Mouse (Mus musculus): ENCODE data around the gene Cpsf6.

Gene Cpsf6

GRCm38 (mm10) chr10:117379908-117380307 is at the start of gene Cpsf6:
TSS of gene Cpsf6 (minus strand) at chr10:117380015.
- no peak for DNase-seq

GRCm38 (mm10) chr10:117426615-117426969 is 46.8 kb upstream of the Cpsf6 start:
- no peak for DNase-seq

DNA sequence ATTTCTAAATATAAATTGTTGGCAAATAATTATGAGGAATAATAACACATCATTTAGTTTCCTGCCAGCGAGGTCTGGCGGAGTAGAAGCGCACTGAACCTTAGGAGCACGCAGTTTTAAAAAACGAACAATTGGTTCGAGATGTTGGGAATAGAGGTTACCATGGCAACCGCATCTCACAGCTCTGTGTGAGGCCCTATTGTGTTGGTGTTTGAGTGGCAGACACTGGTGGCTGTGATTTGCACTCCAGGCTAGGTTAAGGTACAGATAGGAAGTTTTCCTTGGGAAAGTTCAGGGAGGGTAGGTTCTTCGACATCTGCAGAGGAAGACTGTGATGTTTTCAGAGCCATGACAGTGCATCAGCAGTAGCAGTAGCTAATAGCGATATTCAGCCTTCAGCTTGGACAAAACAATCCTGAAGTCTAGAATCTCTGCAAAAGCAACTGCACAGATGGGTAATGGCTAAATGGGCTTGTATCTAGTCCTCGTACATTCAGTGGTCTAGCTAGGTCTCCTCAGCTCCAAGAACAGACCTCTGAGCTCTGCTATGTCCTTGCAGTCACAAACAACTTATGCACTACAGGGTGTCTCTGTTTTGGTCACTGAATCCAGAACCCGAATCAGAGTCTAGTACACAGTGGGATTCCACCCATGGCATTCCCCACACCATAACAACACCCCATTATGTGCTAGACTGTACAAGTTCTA is 46.2 kb upstream of the Cpsf6 start:
- DNase-seq: no peak

GRCm38 (mm10) chr10:117425013-117425412 is 45.2 kb upstream of the Cpsf6 start:
- no peak for DNase-seq

GRCm38 (mm10) chr10:117424146-117424905 is 44.5 kb upstream of the Cpsf6 start:
- DNase-seq: no peak

DNA sequence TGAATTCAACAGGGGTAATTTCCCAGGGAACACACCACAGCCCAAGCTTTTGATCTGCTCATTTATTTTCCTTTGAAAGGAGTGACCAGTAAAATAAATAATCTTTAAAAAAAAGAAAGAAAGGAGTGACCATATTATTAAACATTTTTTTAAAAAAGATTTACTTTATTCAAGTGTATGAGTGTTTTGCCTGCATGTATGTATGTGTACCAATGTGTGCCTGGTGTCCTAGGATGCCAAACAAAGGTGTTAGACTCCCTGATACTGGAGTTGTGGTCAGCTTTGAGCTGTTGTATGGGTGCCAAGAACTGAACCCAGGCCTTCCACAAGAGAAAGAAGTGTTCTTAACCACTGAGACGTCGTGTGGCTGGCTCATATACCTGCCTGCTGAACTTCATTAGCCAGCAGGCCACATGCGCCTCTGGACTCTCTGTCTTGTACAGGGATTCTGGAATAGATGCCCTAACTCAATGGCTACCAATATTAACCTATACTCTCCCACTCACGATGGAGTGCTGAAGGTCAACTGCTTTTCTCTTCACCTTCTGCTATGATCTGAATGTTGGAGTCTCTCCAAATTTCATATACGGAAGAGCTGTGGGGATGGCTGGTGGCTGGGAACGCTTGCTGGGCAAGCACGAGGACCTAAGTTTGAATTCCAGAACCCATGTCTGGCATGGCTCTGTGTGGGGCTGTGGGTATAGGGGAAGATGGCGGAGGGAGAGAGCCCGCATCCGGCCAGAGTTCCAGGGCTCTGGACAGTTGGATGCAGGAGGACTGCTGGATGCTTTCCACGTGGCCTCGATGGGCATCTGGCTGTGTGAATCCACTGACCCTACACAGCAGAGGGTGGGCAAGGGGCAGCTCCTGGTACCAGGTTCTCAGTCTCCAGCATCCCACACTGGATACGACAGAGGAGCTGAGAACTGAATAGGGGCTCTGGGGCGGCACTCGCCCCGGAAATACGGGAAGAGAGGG is 43.5 kb upstream of the Cpsf6 start:
- no peak for DNase-seq

DNA sequence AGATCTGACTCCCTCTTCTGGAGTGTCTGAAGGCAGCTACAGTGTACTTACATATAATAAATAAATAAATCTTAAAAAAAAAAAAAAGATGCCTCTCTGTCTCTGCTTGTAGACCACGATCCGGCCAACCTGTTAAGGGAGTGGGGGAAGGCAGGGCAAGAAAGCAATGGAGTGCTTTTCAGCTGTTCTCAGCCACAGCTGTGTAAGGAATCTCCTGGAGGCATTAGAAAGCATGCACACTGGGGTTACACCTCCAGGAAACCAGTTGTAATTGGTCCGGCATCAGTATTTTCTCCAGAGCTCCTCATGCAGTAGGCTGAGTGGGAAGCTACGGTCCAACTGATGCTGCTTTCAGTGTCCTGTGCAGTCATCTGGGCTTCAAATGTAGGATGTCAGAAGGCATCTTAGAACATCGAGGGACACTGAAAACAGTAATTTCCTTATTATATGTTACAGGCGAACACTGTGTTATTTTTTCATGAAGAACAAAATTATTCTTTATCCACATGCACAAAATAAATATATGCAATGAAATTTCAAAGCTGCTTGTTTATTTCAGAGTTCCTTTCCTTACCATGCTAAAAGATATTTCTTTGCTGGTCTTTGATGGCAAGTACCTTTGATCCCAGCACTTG is 42.5 kb upstream of the Cpsf6 start:
- no peak for DNase-seq

GRCm38 (mm10) chr10:117421283-117422107 is 41.7 kb upstream of the Cpsf6 start:
- DNase-seq: no peak

DNA sequence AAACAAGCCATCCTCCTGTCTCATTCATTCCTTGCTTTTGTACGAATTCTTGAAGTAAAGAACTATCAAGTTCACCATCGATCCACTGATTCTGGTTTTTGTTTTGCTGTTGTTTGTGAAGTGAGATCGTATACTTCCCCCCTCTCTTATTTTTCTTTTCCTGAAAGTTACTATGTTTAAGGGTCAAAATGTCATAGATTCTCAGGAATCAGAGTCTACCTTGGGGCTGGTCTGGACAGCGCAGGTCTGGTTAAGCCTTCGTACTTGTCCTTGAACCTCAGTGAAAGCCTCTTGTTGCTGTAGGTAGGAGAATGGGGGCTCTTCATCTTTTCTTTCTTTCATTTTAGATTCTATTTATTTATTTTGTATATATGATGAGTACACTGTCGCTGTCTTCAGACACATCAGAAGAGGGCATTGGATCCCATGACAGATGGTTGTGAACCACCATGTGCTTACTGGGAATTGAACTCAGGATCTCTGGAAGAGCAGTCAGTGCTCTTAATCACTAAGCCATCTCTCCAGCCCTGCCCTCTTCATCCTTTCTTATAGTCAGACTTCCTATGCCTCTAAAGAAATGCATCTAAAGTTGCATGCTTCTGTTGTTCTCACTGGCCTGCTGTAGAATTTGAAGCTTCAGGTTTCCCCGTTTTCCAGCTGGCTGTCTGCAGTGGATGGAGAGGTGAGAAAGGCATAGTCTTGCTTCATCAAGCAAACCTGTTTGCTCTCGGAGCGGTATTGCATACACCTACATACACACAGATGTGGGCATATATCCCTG is 40.9 kb upstream of the Cpsf6 start:
- DNase-seq: no peak

GRCm38 (mm10) chr10:117419577-117420290 is 39.9 kb upstream of the Cpsf6 start:
- no peak for DNase-seq

DNA sequence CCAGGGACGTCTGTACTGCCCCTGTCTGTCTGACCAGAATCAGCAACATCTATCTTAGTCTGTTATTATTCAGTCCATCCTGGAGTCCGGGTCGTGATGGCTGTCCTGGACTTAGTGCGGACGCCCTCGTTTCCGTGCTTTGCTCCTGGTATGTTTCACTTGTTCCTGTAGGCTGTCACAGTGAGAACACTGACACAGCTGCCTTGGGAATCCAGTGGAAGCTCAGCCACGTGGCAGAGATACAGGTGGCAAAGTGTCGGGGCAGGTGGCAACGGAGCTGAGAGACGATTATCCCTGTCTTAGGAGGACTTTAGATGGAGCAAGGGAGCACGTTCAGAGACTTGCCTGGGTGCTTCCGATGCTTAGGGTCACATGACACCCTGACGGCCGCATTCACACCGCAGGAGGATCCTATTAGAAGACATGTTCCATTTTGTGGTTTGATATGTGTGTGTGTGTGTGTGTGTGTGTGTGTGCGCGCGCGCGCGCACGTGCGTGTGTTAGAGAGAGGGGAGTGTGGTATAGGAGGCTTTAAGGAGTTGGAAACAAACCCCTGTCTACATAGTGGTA is 38.9 kb upstream of the Cpsf6 start:
- no peak for DNase-seq

DNA sequence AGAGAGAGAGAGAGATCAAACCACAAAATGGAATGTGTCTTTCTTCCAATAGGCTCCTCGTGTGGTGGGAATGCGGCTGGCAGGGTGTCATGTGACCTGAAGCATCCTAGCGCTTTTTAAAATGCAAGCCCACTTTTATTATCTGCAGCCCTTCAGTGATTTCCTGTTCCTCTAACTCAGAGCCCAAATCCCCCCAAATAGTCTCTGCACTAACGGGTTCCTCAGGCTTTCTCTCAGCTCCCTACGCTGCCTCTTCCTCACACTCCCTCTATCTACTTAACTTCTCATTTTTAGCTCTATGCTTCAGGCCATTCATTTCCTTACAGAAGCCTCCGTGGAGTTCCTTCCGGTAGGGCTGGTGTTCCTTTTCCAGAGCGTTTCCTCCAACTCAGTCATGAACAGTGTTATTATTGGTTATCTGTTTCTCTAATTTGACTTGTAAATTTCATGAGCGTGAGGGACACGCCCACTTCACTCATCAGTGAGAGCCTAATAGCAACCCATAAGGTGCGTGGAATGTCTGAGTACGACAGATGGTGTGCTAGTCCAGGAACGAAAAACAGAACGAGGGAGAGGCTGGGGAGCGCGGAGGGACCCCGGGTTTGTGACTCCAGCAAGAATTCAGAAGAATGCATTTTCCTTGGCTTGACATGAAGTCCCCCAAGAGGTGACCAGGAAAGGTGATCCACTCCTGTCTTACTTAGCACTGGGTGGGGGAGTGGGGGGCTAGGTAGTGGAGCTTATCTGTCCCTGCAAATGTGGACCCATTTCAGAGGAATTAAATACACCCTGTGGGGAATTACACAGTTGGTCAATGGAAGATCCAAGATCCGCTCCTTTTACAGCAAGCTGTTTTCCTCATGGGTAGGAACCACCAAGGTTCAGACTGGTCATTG is 38.2 kb upstream of the Cpsf6 start:
- peak in 1 of 2 experiments; percentile 43 for DNase-seq

DNA sequence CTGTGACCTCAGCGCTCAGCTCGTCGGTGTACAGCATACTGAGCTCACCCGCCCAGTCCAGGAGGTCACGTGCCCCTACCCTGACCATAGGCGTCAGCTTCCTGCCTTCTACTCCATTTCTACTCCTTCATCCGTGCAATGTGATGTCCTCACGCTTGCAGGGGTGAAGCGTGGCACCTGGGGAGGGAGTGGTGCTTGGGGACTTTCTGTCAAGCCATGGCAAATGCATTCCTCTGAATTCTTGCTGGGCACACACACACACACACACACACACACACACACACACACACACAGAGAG is 37.6 kb upstream of the Cpsf6 start:
- peak in 1 of 2 experiments; percentile 48 for DNase-seq

- DNase-seq: no peak
Observed at GRCm38 (mm10) chr10:117416636-117417469, 37.0 kb upstream of the Cpsf6 start.

- no peak for DNase-seq
Observed at GRCm38 (mm10) chr10:117416095-117416494, 36.3 kb upstream of the Cpsf6 start.

DNA sequence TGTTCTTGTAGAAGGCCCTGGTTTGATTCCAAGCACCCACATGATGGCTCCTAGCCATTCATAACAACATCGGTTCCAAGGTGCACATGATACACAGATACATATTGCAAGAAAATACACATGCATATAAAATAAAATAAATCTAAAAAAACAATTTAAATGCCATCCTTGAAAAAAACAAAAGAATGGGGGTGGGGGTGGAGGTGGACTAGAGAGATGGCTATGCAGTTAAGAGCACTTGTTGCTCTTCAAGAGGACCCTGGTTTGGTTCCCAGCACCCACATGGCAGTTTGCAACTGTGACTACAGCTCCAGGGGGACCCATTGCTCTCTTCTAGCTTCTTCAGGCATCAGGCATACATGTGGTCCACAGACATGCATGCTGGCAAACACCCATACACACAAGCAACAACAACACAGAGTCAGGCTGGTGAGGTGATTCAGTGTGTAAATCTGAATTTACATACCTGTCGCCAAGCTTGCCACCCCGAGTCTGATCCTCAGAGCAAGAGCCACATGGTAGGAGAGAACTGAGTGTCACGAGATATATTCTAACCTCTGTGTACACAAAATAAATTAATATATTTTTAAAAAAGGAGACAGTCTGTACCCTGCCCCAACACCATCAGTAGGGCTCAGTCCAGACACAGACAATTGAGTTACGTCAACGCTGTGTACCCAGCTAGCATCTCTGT is 35.7 kb upstream of the Cpsf6 start:
- DNase-seq: no peak

DNA sequence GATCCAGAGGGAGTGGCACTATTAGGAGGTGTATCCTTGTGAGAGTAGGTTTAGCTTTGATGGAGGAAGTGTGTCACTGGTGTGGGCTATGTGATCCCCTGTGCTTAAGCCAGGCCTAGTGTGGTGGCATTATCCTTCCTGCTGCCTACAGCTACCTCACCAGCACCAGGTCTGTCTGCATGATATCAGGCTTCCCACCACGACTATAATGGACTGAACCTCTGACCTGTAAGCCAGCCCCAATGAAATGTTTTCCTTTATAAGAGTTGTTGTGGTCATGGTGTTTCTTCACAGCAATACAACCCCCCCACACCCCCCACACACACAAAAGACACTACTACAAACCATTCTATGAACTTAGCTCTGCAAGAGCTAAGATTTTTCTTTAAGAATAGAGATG is 34.9 kb upstream of the Cpsf6 start:
- DNase-seq: no peak
